Mouse (Mus musculus): Measurements from ENCODE around the gene Bptf.
"Not testable (repeated sequence)": the region's sequence is repeated elsewhere in the genome, so short reads cannot be mapped to it uniquely, and the experiment has no call there.

- not testable (repeated sequence) for TF ChIP-seq CTCF (IDR thresholded peaks at IDR 0.05; ENCODE audit: borderline replicate concordance, insufficient read depth, low read depth, low read length); POLR2A (IDR thresholded peaks at IDR 0.05; ENCODE audit: borderline replicate concordance, insufficient read depth, low read length)
Observed at GRCm38 (mm10) chr11:107019722-107020121, 112.2 kb downstream of the Bptf start.

Data from cerebellum, adult 2 months (tissue).